8 mouse cellular contexts compared by ENCODE assay signal in genomic region chr4:132462836-132463235, GRCm38 (mm10). TPM values are rescaled to one million over a fixed set of nuclear protein-coding genes. Genes with fewer than 3 reads are reported as not detected.
A peak's percentile ranks its signal among the peaks of the same experiment; 100 is the strongest.
DNase-seq lines count a peak whose midpoint lies in the region; ATAC-seq and TF ChIP-seq lines count a peak whose summit lies in the region.

No protein-coding gene starts in this region.

- TF ChIP-seq POLR2A in lung, adult 2 months (IDR thresholded peaks at IDR 0.05; ENCODE audit: borderline replicate concordance, extremely low read depth, low read depth, low read length): no peak
- TF ChIP-seq POLR2A in bone marrow macrophage, adult 2 months (IDR thresholded peaks at IDR 0.05; ENCODE audit: borderline replicate concordance, low read depth, low read length): no peak

- H3K27ac ChIP-seq in bone marrow macrophage, adult 2 months (ENCODE audit: insufficient read depth, low read depth, low read length): no peak overlapping the region
- no peak overlapping the region for H3K27ac ChIP-seq in hindbrain, embryonic 13.5 days
- no peak overlapping the region for H3K27ac ChIP-seq in midbrain, postnatal 0 days (ENCODE audit: low read depth, low read length)

- ATAC-seq in hindbrain, embryonic 13.5 days (ENCODE audit: low FRiP score): no peak
- ATAC-seq in midbrain, postnatal 0 days (ENCODE audit: low FRiP score): no peak
- ATAC-seq in cerebellum, adult (ENCODE audit: insufficient number of reproducible peaks, low FRiP score, low TSS enrichment): no peak
- no peak for ATAC-seq in megakaryocyte-erythroid progenitor cell, adult 5-6 weeks (replicated peaks; ENCODE audit: low FRiP score, low TSS enrichment, poor library complexity, severe bottlenecking)

- peaks cover 28% of the 10 kb centered on the region for H3K36me3 ChIP-seq in hindbrain, embryonic 13.5 days
- peaks cover 20% of the 10 kb centered on the region for H3K36me3 ChIP-seq in midbrain, postnatal 0 days (ENCODE audit: insufficient read depth, low read length)

- WGBS in lung, adult 2 months: 4% methylated on average over 11 of the region's 11 CpGs
- 18% methylated on average over 11 of the region's 11 CpGs for WGBS in hindbrain, embryonic 13.5 days
- WGBS in midbrain, postnatal 0 days: 15% methylated on average over 11 of the region's 11 CpGs

- H3K4me2 ChIP-seq in hindbrain, embryonic 13.5 days: peak overlapping the region; percentile 91
- H3K4me2 ChIP-seq in midbrain, postnatal 0 days (ENCODE audit: low read depth, low read length, poor library complexity, severe bottlenecking): peak overlapping the region; percentile 84

- H3K9ac ChIP-seq in hindbrain, embryonic 13.5 days: peak overlapping the region; percentile 84
- peak overlapping the region; percentile 75 for H3K9ac ChIP-seq in midbrain, postnatal 0 days (replicated peaks; ENCODE audit: low read length, poor library complexity, severe bottlenecking)

- H3K4me3 ChIP-seq in lung, adult 2 months (replicated peaks; ENCODE audit: extremely low read depth, low read depth, low read length): peak overlapping the region; percentile 90
- H3K4me3 ChIP-seq in bone marrow macrophage, adult 2 months (ENCODE audit: insufficient read depth, low read length): peak overlapping the region; percentile 65
- peak overlapping the region; percentile 89 for H3K4me3 ChIP-seq in hindbrain, embryonic 13.5 days
- H3K4me3 ChIP-seq in midbrain, postnatal 0 days (ENCODE audit: low read depth, low read length): peak overlapping the region; percentile 72

- no peaks in the 10 kb centered on the region for H3K9me3 ChIP-seq in hindbrain, embryonic 13.5 days
- H3K9me3 ChIP-seq in midbrain, postnatal 0 days (ENCODE audit: low read length): no peaks in the 10 kb centered on the region

- TF ChIP-seq CTCF in lung, adult 2 months (IDR thresholded peaks at IDR 0.05; ENCODE audit: insufficient read depth, low read length): no peak
- TF ChIP-seq CTCF in bone marrow macrophage, adult 2 months (IDR thresholded peaks at IDR 0.05; ENCODE audit: low read depth, low read length): no peak
- no peak for TF ChIP-seq CTCF in midbrain, postnatal 0 days (IDR thresholded peaks at IDR 0.05)

- H3K27me3 ChIP-seq in hindbrain, embryonic 13.5 days: no peaks in the 10 kb centered on the region
- H3K27me3 ChIP-seq in midbrain, postnatal 0 days (ENCODE audit: insufficient read depth, low read length): no peaks in the 10 kb centered on the region

- no peak for DNase-seq in lung, adult 2 months
- DNase-seq in lung, postnatal 36 days: no peak
- no peak for DNase-seq in midbrain, postnatal 0 days (ENCODE audit: low spot score)
- DNase-seq in adrenal gland, postnatal 4 days (ENCODE audit: low spot score in 2 of 2): no peak

- no peaks in the 10 kb centered on the region; the same call in 1 of the 2 replicates for H3K4me1 ChIP-seq in lung, adult 2 months (ENCODE audit: control insufficient read depth, insufficient read depth, low read length)
- H3K4me1 ChIP-seq in bone marrow macrophage, adult 2 months (ENCODE audit: control insufficient read depth, insufficient read depth, low read length): peaks cover 10% of the 10 kb centered on the region
- H3K4me1 ChIP-seq in hindbrain, embryonic 13.5 days (replicated peaks): peaks cover 25% of the 10 kb centered on the region
- peaks cover 7% of the 10 kb centered on the region; the same call in 1 of the 2 replicates for H3K4me1 ChIP-seq in midbrain, postnatal 0 days (ENCODE audit: insufficient read depth, low read length)

RNA-seq across cellular contexts. Expression of gene Med18, which starts 0.9 kb away (rescaled TPM):
- 2.9 and 4.3 TPM in 2 replicates for polyA plus RNA-seq in lung, adult 2 months (2012; rRNA removed)
- 6.4 and 8.0 TPM in 2 replicates for polyA plus RNA-seq in bone marrow macrophage, adult 2 months (2012; ENCODE audit: insufficient read depth, insufficient read length, missing spikeins)
- 18.5 and 20.6 TPM in 2 replicates for polyA plus RNA-seq in hindbrain, embryonic 13.5 days (2015; fragmentation: Nextera tagmentation; extraction: Ambion mirVana)
- 14.3 and 17.5 TPM in 2 replicates for total RNA-seq in midbrain, postnatal 0 days (2014; rRNA removed)
- 13.0 and 13.1 TPM in 2 replicates for polyA plus RNA-seq in midbrain, postnatal 0 days (2015; fragmentation: Nextera tagmentation; extraction: Ambion mirVana)
- total RNA-seq in adrenal gland, postnatal 4 days (2021): 10 to 100 TPM; 13.5 to 13.6 TPM
- total RNA-seq in megakaryocyte-erythroid progenitor cell, adult 5-6 weeks (2014; fragmentation: Nextera tagmentation): 21.2 and 23.4 TPM in 2 replicates
- total RNA-seq in megakaryocyte-erythroid progenitor cell, adult 5-6 weeks (2017): 8.2 and 16.3 TPM in 2 replicates

RNA-seq across cellular contexts. Expression of gene Phactr4, which starts 40.5 kb away (rescaled TPM):
- 11.3 and 13.4 TPM in 2 replicates for polyA plus RNA-seq in lung, adult 2 months (2012; rRNA removed)
- 18.9 and 21.2 TPM in 2 replicates for polyA plus RNA-seq in bone marrow macrophage, adult 2 months (2012; ENCODE audit: insufficient read depth, insufficient read length, missing spikeins)
- 10.5 and 11.5 TPM in 2 replicates for polyA plus RNA-seq in hindbrain, embryonic 13.5 days (2015; fragmentation: Nextera tagmentation; extraction: Ambion mirVana)
- 3.8 and 4.8 TPM in 2 replicates for total RNA-seq in midbrain, postnatal 0 days (2014; rRNA removed)
- 4.8 and 4.9 TPM in 2 replicates for polyA plus RNA-seq in midbrain, postnatal 0 days (2015; fragmentation: Nextera tagmentation; extraction: Ambion mirVana)
- 10 to 100 TPM; 48.5 to 59.9 TPM for total RNA-seq in adrenal gland, postnatal 4 days (2021)
- 67.0 and 72.8 TPM in 2 replicates for total RNA-seq in megakaryocyte-erythroid progenitor cell, adult 5-6 weeks (2014; fragmentation: Nextera tagmentation)
- total RNA-seq in megakaryocyte-erythroid progenitor cell, adult 5-6 weeks (2017): 19.5 and 26.5 TPM in 2 replicates

RNA-seq across cellular contexts. Expression of gene Sesn2, which starts 47.5 kb away (rescaled TPM):
- 11.5 and 14.1 TPM in 2 replicates for polyA plus RNA-seq in lung, adult 2 months (2012; rRNA removed)
- polyA plus RNA-seq in bone marrow macrophage, adult 2 months (2012; ENCODE audit: insufficient read depth, insufficient read length, missing spikeins): 12.8 and 13.8 TPM in 2 replicates
- polyA plus RNA-seq in hindbrain, embryonic 13.5 days (2015; fragmentation: Nextera tagmentation; extraction: Ambion mirVana): 6.6 and 8.1 TPM in 2 replicates
- total RNA-seq in midbrain, postnatal 0 days (2014; rRNA removed): 21.4 and 21.6 TPM in 2 replicates
- polyA plus RNA-seq in midbrain, postnatal 0 days (2015; fragmentation: Nextera tagmentation; extraction: Ambion mirVana): 17.7 and 18.2 TPM in 2 replicates
- 10 to 100 TPM; 12.5 to 14.3 TPM for total RNA-seq in adrenal gland, postnatal 4 days (2021)
- total RNA-seq in megakaryocyte-erythroid progenitor cell, adult 5-6 weeks (2014; fragmentation: Nextera tagmentation): 7.3 and 9.3 TPM in 2 replicates
- total RNA-seq in megakaryocyte-erythroid progenitor cell, adult 5-6 weeks (2017): 2.6 and 3.8 TPM in 2 replicates
